Mouse (Mus musculus) kidney, adult 9 months (tissue): ENCODE measurements at regions not wholly inside any gene's neighbourhood (a gene's known extent, or its start where the extent isn't known, plus 50 kb on each side); places are given as distances from the start of the nearest gene placed in this dataset.

Experiments used
- DNase-seq: peaks from one replicate; pipeline ENCODE4 v3.0.0; 2022

GRCm38 (mm10) chr8:8562268-8562667 is 98.8 kb downstream of the Efnb2 start:
- no peak for DNase-seq

- DNase-seq = no peak
Measured at GRCm38 (mm10) chr8:8558050-8558449, 103.0 kb downstream of the Efnb2 start.

DNA sequence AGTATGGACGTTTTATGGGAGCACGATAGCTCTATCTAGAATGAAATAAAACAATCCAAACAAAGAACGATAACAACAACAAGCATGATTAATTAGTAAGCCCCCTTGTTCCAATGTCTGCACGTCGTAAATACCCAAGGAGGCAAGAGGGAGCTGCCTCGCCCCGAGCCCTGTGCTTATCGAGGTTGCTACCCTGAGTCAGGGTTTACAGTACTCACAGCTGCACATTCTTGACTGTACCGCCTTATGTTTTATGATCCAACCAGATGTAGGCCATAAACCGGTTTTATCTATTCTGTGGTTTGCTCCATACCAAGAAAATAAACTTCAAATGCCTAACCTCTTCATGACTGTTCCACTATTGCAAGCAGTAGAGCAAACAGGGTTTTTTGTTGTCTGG is 104.9 kb downstream of the Efnb2 start:
- DNase-seq = no peak

DNA sequence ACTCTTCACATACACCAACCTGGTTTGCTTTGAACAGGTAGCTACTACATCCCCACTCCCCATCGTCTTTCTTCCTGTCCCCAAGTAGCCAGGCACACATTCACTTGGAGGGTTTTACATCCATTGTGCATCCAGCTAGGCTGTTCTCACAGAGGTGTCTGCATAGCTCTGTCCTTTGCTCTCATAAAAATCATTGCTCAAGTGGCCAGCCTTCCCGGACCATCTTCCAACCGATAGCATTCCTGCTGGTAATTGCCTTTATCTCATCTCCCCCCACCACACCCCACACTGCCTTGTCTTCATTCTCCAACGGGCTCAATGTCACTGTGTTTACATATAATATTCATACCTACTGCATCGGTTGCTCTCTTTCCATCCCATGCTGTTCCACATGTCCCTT is 106.4 kb downstream of the Efnb2 start:
- no peak for DNase-seq

DNA sequence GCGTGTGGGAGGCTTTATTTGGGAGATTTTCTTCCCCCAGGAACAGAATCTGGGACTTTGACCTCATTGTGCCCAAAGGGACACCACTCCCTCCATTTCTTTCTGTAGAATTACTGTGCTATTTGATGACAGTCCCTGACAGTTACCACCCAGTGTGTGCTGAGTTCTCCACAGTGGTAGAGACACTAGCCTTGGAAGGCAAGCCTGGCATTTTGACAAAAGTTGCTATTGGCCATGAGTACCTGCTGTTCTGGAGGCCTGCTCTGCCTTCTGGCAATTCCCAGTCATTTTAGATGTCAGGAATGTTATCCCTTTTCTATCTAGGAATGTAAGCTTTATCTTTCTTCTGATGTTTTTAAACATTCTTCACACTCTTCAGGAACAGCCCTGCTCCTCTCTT is 108.3 kb downstream of the Efnb2 start:
- no peak for DNase-seq

- no peak for DNase-seq
Measured at GRCm38 (mm10) chr8:8536626-8537025, 124.4 kb downstream of the Efnb2 start.

- DNase-seq = no peak
Measured at GRCm38 (mm10) chr8:8534787-8535186, 126.3 kb downstream of the Efnb2 start.

- DNase-seq = no peak
Measured at GRCm38 (mm10) chr8:8532907-8533306, 128.1 kb downstream of the Efnb2 start.

DNA sequence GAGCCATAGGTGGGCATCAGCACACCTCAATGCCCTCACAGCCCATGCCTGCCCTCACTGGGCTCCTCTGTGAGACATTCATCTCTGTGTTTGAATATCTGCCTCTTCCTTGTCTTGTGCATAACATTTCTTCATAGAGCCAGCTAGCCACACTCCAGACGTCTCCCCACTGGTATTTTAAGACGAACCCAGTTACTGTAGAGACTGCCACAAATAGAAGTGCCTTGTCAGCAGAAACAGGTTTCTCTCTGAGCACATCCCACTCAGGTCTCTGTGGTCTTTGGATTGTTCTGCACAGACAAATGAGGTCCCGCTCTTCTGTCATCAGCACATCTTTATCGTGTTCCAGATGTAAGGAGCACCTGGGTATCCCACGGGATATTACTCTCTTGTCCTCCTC is 130.5 kb downstream of the Efnb2 start:
- no peak for DNase-seq

- no peak for DNase-seq
Measured at GRCm38 (mm10) chr8:8521532-8521931, 139.5 kb downstream of the Efnb2 start.

DNA sequence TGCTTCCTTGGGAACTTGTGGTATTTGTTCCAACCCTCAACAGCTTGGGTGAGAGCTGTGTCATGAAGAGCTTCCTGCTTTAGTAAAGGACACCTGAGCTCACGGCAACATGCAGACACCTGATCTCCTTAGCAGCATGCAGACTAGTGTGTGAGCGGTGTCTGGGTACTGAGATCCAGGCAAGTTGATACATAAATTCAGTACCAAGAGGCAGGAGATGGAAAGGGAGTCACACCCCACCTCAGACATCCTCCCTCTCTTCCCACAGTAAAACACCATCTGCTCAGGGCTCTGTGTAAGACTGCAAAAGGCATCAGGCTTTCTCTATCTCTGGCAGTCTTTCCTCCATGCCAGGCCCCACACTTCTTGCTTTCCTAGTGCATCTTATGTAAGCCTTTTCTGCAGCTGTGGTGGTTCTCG is 141.3 kb downstream of the Efnb2 start:
- DNase-seq = no peak

DNA sequence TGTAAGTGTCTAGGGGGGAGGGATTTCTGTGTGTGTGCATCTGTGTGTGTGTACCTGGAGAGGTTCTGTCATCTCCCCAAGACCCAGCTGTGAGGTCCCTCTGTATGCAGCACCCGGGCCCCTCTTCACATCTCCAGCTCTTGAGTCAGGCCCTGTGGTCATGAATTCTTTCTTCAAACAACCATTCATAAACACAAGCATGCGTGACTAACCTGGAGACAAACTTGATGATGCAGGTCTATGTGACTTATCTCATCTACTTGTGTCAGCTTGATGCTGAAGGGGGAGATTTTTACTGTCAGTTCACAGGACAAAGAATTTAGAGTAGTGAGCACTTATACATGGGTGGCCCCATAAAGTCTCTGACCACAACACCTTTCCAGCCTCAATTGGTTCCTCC is 143.4 kb downstream of the Efnb2 start:
- DNase-seq = no peak

- no peak for DNase-seq
Measured at GRCm38 (mm10) chr8:8516272-8516671, 144.8 kb downstream of the Efnb2 start.

GRCm38 (mm10) chr8:8499921-8500320 is 161.1 kb downstream of the Efnb2 start:
- DNase-seq = no peak

- no peak for DNase-seq
Measured at GRCm38 (mm10) chr8:8498753-8499152, 162.3 kb downstream of the Efnb2 start.

GRCm38 (mm10) chr8:8495472-8495871 is 165.6 kb downstream of the Efnb2 start:
- DNase-seq = no peak

- no peak for DNase-seq
Measured at GRCm38 (mm10) chr8:8494281-8494680, 166.8 kb downstream of the Efnb2 start.

GRCm38 (mm10) chr8:8491908-8492307 is 169.1 kb downstream of the Efnb2 start:
- no peak for DNase-seq

DNA sequence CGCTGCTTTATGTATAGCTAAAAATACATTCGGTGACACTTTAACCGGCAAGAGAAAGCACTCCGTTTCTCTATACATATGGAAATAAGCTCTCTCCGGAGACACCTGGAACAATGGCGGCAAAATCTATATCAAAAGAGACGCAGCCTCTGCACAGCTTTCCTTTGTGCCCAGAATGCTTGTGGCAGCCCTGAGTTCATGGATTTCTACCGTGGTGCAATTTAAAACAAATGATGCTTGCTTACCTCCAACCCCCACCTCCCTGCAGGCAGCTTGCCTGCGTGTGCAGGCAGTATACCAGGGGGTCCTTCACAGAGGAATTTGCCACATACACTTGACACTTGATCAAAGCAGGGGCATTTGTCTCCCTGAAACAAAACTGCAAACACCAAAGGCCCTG is 171.3 kb downstream of the Efnb2 start:
- DNase-seq = no peak

- no peak for DNase-seq
Measured at GRCm38 (mm10) chr8:8488695-8489571, 172.1 kb downstream of the Efnb2 start.

DNA sequence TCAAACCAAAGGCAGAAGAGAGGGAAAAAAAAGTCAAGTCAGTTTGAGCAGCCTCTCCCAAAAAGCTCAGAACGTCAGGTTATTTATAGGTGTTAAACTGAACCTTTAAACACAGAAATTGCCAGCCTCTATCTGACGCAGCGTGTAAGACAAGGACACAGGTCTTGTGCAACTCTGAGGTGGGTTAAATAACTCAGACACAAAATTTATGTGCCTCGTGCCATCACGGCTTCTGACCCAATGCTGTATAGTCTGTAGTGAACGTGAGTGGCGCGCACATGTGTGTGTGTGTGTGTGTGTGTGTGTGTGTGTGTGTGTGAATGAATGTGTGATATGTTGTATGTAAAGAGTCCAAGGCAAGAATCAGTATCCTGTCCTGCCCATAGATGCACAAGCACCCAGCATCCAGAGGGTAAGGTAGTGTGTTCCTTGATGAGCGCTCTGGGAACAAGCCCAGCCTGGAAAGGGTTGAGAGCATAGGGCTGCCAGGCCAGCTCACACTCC is 172.8 kb downstream of the Efnb2 start:
- DNase-seq = no peak

GRCm38 (mm10) chr8:8487706-8488105 is 173.3 kb downstream of the Efnb2 start:
- DNase-seq = no peak

DNA sequence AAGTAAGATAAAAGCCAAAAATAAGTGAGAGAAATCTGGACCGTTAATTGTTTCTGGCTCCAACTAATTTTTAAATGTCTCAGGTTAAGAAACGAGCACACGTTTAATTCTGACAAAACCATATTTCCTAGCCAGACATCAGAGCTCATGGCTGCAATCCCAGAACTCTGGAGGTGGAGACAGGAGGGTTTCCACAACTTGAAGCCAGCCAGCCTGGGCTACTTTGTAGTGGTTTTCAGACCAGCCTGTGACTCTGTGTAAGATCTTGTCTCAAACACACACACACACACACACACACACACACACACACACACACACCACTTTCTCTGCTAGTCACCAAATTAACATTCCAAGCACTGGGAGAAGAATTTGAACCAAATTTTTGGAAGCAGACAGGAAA is 174.2 kb downstream of the Efnb2 start:
- no peak for DNase-seq

DNA sequence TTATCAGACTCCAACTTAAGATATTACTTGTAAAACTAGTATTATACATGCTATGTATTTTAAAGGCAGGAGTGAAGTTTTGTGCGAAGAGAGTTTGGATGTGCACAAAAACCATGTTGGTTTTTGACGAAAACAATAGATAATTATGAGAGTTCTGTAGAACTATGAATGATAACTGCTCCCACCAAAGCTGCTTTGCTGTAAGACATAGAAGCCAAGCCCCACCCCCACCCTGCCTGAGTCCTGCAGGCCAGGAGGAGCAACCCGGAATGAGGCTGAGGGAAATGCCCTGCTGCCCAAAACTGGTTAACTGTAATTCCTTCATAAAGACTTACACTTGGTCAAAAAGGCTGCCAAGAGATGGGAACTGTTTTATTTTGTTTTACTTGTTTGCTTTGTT is 175.8 kb downstream of the Efnb2 start:
- no peak for DNase-seq

- DNase-seq = no peak
Measured at GRCm38 (mm10) chr8:8484546-8484945, 176.5 kb downstream of the Efnb2 start.
